In the genomic region with DNA sequence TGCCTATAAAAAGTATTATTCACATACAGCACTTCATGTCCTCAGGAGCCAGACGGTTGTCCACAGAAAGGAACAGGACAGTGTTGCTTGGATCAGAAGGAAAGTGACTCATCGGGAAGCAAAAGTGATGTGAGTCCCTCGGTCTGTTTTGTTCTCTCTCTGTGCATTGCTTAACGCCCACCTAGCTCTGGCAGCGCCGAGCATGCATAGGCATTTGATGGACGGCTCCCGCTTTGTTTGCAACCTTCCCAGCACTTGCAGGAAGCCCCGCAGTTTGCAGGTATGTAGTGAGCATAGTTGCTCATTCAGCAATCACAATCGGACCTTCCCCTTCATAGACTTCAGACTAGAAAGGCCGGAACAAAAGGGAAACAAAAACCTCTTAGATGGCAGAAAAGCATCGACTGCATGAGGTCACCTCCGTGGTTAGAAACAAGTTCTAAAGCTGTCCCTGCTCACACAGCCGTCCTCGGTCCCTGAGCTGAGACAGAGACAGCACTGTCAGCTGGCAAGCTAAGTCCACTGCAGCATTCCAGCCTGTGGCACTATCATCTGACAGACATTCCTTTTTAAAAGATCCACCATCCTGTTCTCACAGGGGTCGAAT, we compare ENCODE assay signal across 18 mouse cellular contexts. TPM values are rescaled to one million over a fixed set of nuclear protein-coding genes. Genes with fewer than 3 reads are reported as not detected.
A peak's percentile ranks its signal among the peaks of the same experiment; 100 is the strongest.
DNase-seq lines count a peak whose midpoint lies in the region; ATAC-seq and TF ChIP-seq lines count a peak whose summit lies in the region.
"Had no signal": no experiment of that assay in that cellular context is flagged by ENCODE, and none has a peak within 500 bp of the region (broad histone marks: within the 10 kb centered on the region; RNA-seq: fewer than 3 reads in every experiment).

No protein-coding gene starts in this region.

- intact Hi-C loops in gastrocnemius, adult 2 months (cut with DNase I), result loop anchor here (5.0 kb wide), 1 partner anchor 48 kb away; no protein-coding TSS in a partner anchor
- intact Hi-C loops in gastrocnemius, postnatal 14 days (cut with DNase I; ENCODE audit: low total_unique reads), result no loop called here

- no peak for ATAC-seq in liver, embryonic 11.5 days (replicated peaks; ENCODE audit: low FRiP score)
- ATAC-seq: hindbrain, postnatal 0 days; liver, embryonic 12.5 days; midbrain, embryonic 16.5 days had no signal

- H3K27me3 ChIP-seq in liver, embryonic 11.5 days (replicated peaks; ENCODE audit: control insufficient read depth, insufficient read depth, low read length), result no peaks in the 10 kb centered on the region
- H3K27me3 ChIP-seq: embryonic facial prominence, embryonic 12.5 days had no signal

- H3K4me1 ChIP-seq in liver, embryonic 11.5 days (replicated peaks; ENCODE audit: control insufficient read depth, insufficient read depth, low read length), result no peaks in the 10 kb centered on the region
- H3K4me1 ChIP-seq: liver, embryonic 12.5 days had no signal

- 48% methylated on average over 16 of the region's 16 CpGs for WGBS in liver, embryonic 11.5 days

- no peaks in the 10 kb centered on the region for H3K36me3 ChIP-seq in liver, embryonic 11.5 days (ENCODE audit: control insufficient read depth, insufficient read depth, low read length)
- H3K36me3 ChIP-seq: embryonic facial prominence, embryonic 12.5 days; liver, embryonic 12.5 days had no signal

- peak overlapping the region; percentile 45 for H3K4me3 ChIP-seq in gastrocnemius, adult 2 months
- H3K4me3 ChIP-seq in liver, embryonic 11.5 days (ENCODE audit: low read depth, low read length), result no peak overlapping the region
- H3K4me3 ChIP-seq: embryonic facial prominence, embryonic 12.5 days; liver, embryonic 12.5 days had no signal

- no peak for DNase-seq in gastrocnemius, adult 2 months
- no peak for DNase-seq in gastrocnemius, postnatal 14 days
- peak; percentile 16 for DNase-seq in layer of hippocampus, adult 11-12 months (ENCODE audit: low spot score)
- DNase-seq in layer of hippocampus, postnatal 14 days (ENCODE audit: low spot score in 2 of 2), result no peak
- DNase-seq in right cerebral cortex, postnatal 25 days, result peak; percentile 18
- DNase-seq in right cerebral cortex, postnatal 4 days, result no peak
- DNase-seq in adrenal gland, adult 8-10 months, result no peak
- no peak for DNase-seq in liver, embryonic 11.5 days (ENCODE audit: low spot score)
- DNase-seq: B cell, adult 2 months; cerebellum, postnatal 10 days; gastrocnemius, postnatal 25 days; lung, postnatal 14 days had no signal

- no peak for TF ChIP-seq CTCF in gastrocnemius, adult 2 months (IDR thresholded peaks at IDR 0.05)

- H3K9me3 ChIP-seq in liver, embryonic 11.5 days (ENCODE audit: control insufficient read depth, low read length), result no peaks in the 10 kb centered on the region
- H3K9me3 ChIP-seq: embryonic facial prominence, embryonic 12.5 days; liver, embryonic 12.5 days had no signal

- H3K9ac ChIP-seq in liver, embryonic 11.5 days (ENCODE audit: low read depth, low read length), result no peak overlapping the region
- H3K9ac ChIP-seq: embryonic facial prominence, embryonic 12.5 days; liver, embryonic 12.5 days had no signal

- H3K4me2 ChIP-seq in liver, embryonic 11.5 days, result no peak overlapping the region
- H3K4me2 ChIP-seq: embryonic facial prominence, embryonic 12.5 days; liver, embryonic 12.5 days had no signal

- H3K27ac ChIP-seq in gastrocnemius, adult 2 months, result no peak overlapping the region
- H3K27ac ChIP-seq in liver, embryonic 11.5 days (ENCODE audit: low read depth, low read length), result no peak overlapping the region
- H3K27ac ChIP-seq: embryonic facial prominence, embryonic 12.5 days; hindbrain, postnatal 0 days; liver, embryonic 12.5 days had no signal

RNA-seq across cellular contexts. Expression of a gene that starts 11.8 kb away (rescaled TPM):
- total RNA-seq in gastrocnemius, adult 2 months (2021), result under 1 TPM; 0.10 to 0.11 TPM
- under 1 TPM; 0.08 to 0.13 TPM for total RNA-seq in gastrocnemius, postnatal 14 days (2021)
- total RNA-seq in layer of hippocampus, postnatal 14 days (2021), result not detected
- total RNA-seq in adrenal gland, adult 8-10 months (2022), result under 1 TPM in 3 of 4 experiments, not detected in 1; 0.06 to 0.15 (median 0.07) TPM
- polyA plus RNA-seq in liver, embryonic 11.5 days (2014; fragmentation: Nextera tagmentation; extraction: Ambion mirVana), result not detected in 2 replicates
- total RNA-seq: gastrocnemius, postnatal 25 days; hindbrain, postnatal 0 days had no signal
- polyA plus RNA-seq: forebrain, embryonic 11.5 days; liver, embryonic 12.5 days; neural tube, embryonic 14.5 days had no signal

Comparison
In these comparisons a context has a peak if more than half of its experiments do, and no peak if none do; other contexts are left out.
1. DNase-seq: peak in layer of hippocampus, adult 11-12 months (single experiment) and right cerebral cortex, postnatal 25 days (single experiment); none in gastrocnemius, adult 2 months (single experiment), gastrocnemius, postnatal 14 days (single experiment), layer of hippocampus, postnatal 14 days (0 of 2), right cerebral cortex, postnatal 4 days (single experiment), adrenal gland, adult 8-10 months (single experiment) and liver, embryonic 11.5 days (single experiment).